Mouse (Mus musculus) liver, postnatal 0 days (tissue): ENCODE measurements around the gene Zbtb8b. TPM values are rescaled to one million over a fixed set of nuclear protein-coding genes. Genes with fewer than 3 reads are reported as not detected.
"Not testable (repeated sequence)": the region's sequence is repeated elsewhere in the genome, so short reads cannot be mapped to it uniquely, and the experiment has no call there.

Source experiments
- ATAC-seq: fragments of 200-750 bp; cut with Nextera tagmentation; 2 replicates; pipeline ENCODE4 v1.8.0; 2017; ENCODE audit warnings: mild to moderate bottlenecking, moderate library complexity
- DNase-seq: peaks from one replicate; pipeline ENCODE4 v3.0.0-alpha.2; 2016
- H3K27ac ChIP-seq: fragments of 300-500 bp; sonication (generic); 2 replicates; pipeline ENCODE4 v1.5.1; 2014; ENCODE audit warnings: antibody characterized with exemption, moderate library complexity, mild to moderate bottlenecking, low read depth
- H3K27me3 ChIP-seq: fragments of 300-500 bp; sonication (generic); 2 replicates; pipeline ENCODE4 v1.6.1; 2014; ENCODE audit warnings: low read length, control low read depth, mixed read lengths; ENCODE audit not compliant: insufficient read depth
- H3K36me3 ChIP-seq: fragments of 300-500 bp; sonication (generic); replicated peaks from 2 replicates; pipeline ENCODE4 v1.6.1; 2014; ENCODE audit warnings: mild to moderate bottlenecking, control low read depth, low read length, moderate library complexity, mixed read lengths; ENCODE audit not compliant: insufficient read depth
- H3K4me1 ChIP-seq: fragments of 300-500 bp; sonication (generic); 2 replicates; pipeline ENCODE4 v1.6.1; 2014; ENCODE audit warnings: antibody characterized with exemption, mild to moderate bottlenecking, control low read depth; ENCODE audit not compliant: insufficient read depth
- H3K4me2 ChIP-seq: fragments of 300-500 bp; sonication (generic); 2 replicates; pipeline ENCODE4 v1.6.1; 2014; ENCODE audit warnings: low read depth, mild to moderate bottlenecking, low read length, moderate library complexity, mixed read lengths
- H3K4me3 ChIP-seq: fragments of 300-500 bp; sonication (generic); 2 replicates; pipeline ENCODE4 v1.5.1; 2014; ENCODE audit warnings: low read depth, low read length
- H3K9ac ChIP-seq: fragments of 300-500 bp; sonication (generic); replicated peaks from 2 replicates; pipeline ENCODE4 v1.6.1; 2014; ENCODE audit warnings: mild to moderate bottlenecking, moderate library complexity
- H3K9me3 ChIP-seq: fragments of 300-500 bp; sonication (generic); 2 replicates; pipeline ENCODE4 v1.6.1; 2016; ENCODE audit warnings: mild to moderate bottlenecking, control low read depth, low read length, mixed read lengths
- CTCF ChIP-seq: sonication (generic); IDR thresholded peaks from 2 replicates; pipeline ENCODE4 v1.5.1; 2016; ENCODE audit warnings: antibody characterized with exemption, low read depth
- EP300 ChIP-seq: IDR thresholded peaks from 2 replicates; pipeline ENCODE4 v1.6.1; 2016; ENCODE audit warnings: antibody characterized with exemption, low read depth, mild to moderate bottlenecking
- WGBS: fragments of 180-500 bp; shearing (Covaris S2); extraction: QIAGEN DNeasy Blood & Tissue Kit; methylation state at CpG from one replicate; pipeline ENCODE4 v1.1.7; 2014; ENCODE audit not compliant: insufficient replicate concordance; 5-methylcytosine and 5-hydroxymethylcytosine counted together
- polyA plus RNA-seq: library from polyadenylated mRNA; unstranded; fragments of >200 nt; fragmentation: Nextera tagmentation; extraction: Ambion mirVana; gene quantifications from 2 replicates; pipeline ENCODE4 v1.2.1, GENCODE M21; 2015

Zbtb8b gene
- polyA plus RNA-seq, 1 experiment from 2014 or later, result 0.55 TPM

GRCm38 (mm10) chr4:129463097-129464059 lies 22.7 kb upstream of the Zbtb8b start:
- Histone ChIP-seq H3K27ac (peak overlapping the region; percentile 99), H3K4me1 (peaks cover 23% of the 10 kb centered on the region; the same call in 1 of the 2 replicates), H3K4me3 (peak overlapping the region; percentile 100), H3K4me2 (peak overlapping the region; percentile 79), H3K9ac (peak overlapping the region; percentile 99), H3K27me3 (no peaks in the 10 kb centered on the region), H3K9me3 (no peaks in the 10 kb centered on the region), H3K36me3 (peaks cover 41% of the 10 kb centered on the region)
- WGBS, result 54% methylated on average over 24 of the region's 24 CpGs
- TF ChIP-seq CTCF, result no peak
- TF ChIP-seq EP300, result peak; percentile 97
- DNase-seq, result peak; percentile 66
- ATAC-seq, result peak; percentile 67

- Histone ChIP-seq H3K9me3 (no peaks in the 10 kb centered on the region), H3K27ac (peak overlapping the region; percentile 99), H3K4me1 (peaks cover 23% of the 10 kb centered on the region; the same call in 1 of the 2 replicates), H3K9ac (peak overlapping the region; percentile 99), H3K4me3 (peak overlapping the region; percentile 100), H3K27me3 (no peaks in the 10 kb centered on the region), H3K4me2 (peak overlapping the region; percentile 79), H3K36me3 (peaks cover 28% of the 10 kb centered on the region)
- DNase-seq (no peak), ATAC-seq (no peak)
- WGBS, result 27% methylated on average over 3 of the region's 3 CpGs
- TF ChIP-seq EP300 (no peak), CTCF (no peak)
Observed at GRCm38 (mm10) chr4:129462118-129462517, 21.5 kb upstream of the Zbtb8b start.

GRCm38 (mm10) chr4:129461183-129461960 lies 20.7 kb upstream of the Zbtb8b start, which contains the start of gene Bsdc1:
TSS of gene Bsdc1 (plus strand) at chr4:129461581.
- no peaks in the 10 kb centered on the region for H3K27me3 ChIP-seq
- H3K9ac ChIP-seq, result peak within 1 kb of the TSS; percentile 99
- no peaks in the 10 kb centered on the region for H3K9me3 ChIP-seq
- H3K4me3 ChIP-seq, result peak within 1 kb of the TSS; percentile 100
- ATAC-seq (peak; percentile 92), DNase-seq (peak; percentile 100)
- under 1% methylated on average over 46 of the region's 46 CpGs for WGBS
- peak within 1 kb of the TSS; percentile 99 for H3K27ac ChIP-seq
- peaks cover 23% of the 10 kb centered on the region; the same call in 1 of the 2 replicates for H3K4me1 ChIP-seq
- H3K4me2 ChIP-seq, result peak within 1 kb of the TSS; percentile 85
- TF ChIP-seq EP300, result peak; percentile 93
- no peak for TF ChIP-seq CTCF
- peaks cover 21% of the 10 kb centered on the region for H3K36me3 ChIP-seq

DNA sequence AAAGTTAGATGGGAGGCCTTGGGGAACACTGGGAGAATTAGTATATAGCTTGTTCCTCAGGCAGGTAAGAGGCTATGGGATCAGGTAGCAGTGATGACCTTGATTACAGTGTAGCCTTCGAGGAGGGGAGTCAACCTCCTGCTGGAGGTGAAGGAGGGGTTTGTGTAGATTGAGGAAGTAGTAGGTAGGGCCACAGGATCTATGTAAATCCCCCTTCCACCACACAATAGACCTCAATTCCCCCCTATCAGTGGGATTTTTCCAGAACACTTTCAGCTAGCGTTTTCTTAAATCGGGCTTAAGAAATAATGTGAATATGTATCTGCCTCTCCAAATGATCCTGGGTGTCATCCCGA lies 20.2 kb upstream of the Zbtb8b start:
- TF ChIP-seq CTCF (no peak), EP300 (no peak)
- peak overlapping the region; percentile 84 for H3K27ac ChIP-seq
- no peaks in the 10 kb centered on the region for H3K9me3 ChIP-seq
- no peaks in the 10 kb centered on the region for H3K27me3 ChIP-seq
- H3K4me2 ChIP-seq, result peak overlapping the region; percentile 85
- H3K36me3 ChIP-seq, result peaks cover 15% of the 10 kb centered on the region
- H3K4me3 ChIP-seq, result peak overlapping the region; percentile 100
- peaks cover 23% of the 10 kb centered on the region; the same call in 1 of the 2 replicates for H3K4me1 ChIP-seq
- no peak for ATAC-seq
- H3K9ac ChIP-seq, result peak overlapping the region; percentile 72
- no peak for DNase-seq
- WGBS, result 2% methylated on average over 4 of the region's 4 CpGs

GRCm38 (mm10) chr4:129459726-129460125 lies 19.1 kb upstream of the Zbtb8b start:
- TF ChIP-seq CTCF, result no peak
- TF ChIP-seq EP300, result no peak
- H3K27me3 ChIP-seq, result no peaks in the 10 kb centered on the region
- DNase-seq (no peak), ATAC-seq (no peak)
- H3K4me3 ChIP-seq, result no peak overlapping the region
- H3K27ac ChIP-seq, result no peak overlapping the region
- no peak overlapping the region for H3K4me2 ChIP-seq
- WGBS, result 72% methylated on average over 3 of the region's 3 CpGs
- H3K9me3 ChIP-seq, result no peaks in the 10 kb centered on the region
- H3K9ac ChIP-seq, result no peak overlapping the region
- H3K4me1 ChIP-seq, result peaks cover 16% of the 10 kb centered on the region; the same call in 1 of the 2 replicates
- peaks cover 4% of the 10 kb centered on the region; the same call in 1 of the 2 replicates for H3K36me3 ChIP-seq

DNA sequence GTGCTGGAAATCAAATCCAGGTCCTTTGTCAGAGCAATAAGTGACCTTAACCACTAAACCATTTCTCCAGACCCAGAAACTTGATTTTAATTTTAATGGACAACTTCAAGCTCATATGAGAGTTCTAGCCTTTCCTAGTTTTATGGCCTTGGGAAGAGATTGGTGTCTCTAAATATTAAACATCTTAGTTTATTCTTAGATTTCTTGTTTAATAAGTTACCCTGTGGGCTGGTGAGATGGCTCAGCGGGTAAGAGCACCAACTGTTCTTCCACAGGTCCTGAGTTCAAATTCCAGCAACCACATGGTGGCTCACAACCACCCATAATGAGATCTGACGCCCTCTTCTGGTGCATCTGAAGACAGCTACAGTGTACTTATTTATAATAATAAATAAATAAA lies 16.7 kb upstream of the Zbtb8b start:
- WGBS, result 77% methylated on average over 2 of the region's 2 CpGs
- H3K4me3 ChIP-seq, H3K27ac ChIP-seq, H3K36me3 ChIP-seq, ATAC-seq, H3K4me1 ChIP-seq, H3K9ac ChIP-seq, DNase-seq, H3K27me3 ChIP-seq, H3K4me2 ChIP-seq, H3K9me3 ChIP-seq: not testable (repeated sequence)
